Mouse (Mus musculus) WW6 (cell line): ENCODE measurements at regions not wholly inside any gene's neighbourhood (a gene's known extent, or its start where the extent isn't known, plus 50 kb on each side); places are given as distances from the start of the nearest gene placed in this dataset.

Experiments used
- DNase-seq: peaks from one replicate; pipeline ENCODE4 v3.0.0-alpha.2; 2013; ENCODE audit warnings: low read depth, low spot score

DNA sequence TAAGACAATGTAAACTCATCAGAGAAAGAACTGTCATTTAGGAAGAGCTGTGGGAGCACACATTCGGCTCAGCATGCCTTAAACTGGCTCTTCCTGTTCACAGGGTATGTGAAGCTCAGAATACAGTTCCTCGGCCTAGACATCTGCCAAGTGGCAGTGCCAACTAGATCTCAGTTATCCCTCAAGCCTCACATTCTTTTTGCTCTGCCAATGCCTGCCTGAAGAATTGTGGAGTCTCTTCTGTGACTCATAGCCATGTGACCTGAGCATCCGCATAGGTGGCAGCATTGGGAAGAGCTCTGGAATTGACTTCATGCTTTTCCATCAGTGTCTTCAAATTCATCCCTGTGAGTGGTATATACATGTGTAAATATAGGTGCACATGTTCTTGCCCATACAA is 59.7 kb downstream of the Prlhr start:
- no peak for DNase-seq

- DNase-seq: no peak
These were observed 68.7 kb downstream of the Prlhr start for GRCm38 (mm10) chr19:60399425-60399824.

DNA sequence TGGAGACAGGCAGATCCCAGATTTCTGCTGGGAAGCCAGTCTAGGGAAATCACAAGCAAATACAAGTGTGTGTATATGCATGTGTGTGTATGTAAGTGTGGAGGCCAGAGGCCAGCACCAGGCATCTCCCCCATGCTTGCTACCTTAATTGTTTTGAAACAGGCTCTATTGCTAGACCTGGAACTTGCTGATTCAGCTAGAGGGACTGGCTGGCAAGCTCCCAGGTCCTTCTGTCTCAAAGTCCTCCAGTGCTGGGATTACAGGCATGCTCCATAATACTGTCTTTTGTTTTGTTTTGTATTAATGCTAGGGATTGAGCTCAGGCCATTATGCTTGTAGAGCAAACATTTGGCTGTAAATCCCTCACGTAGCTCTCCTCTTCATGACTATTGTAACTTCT is 70.4 kb downstream of the Prlhr start:
- DNase-seq: no peak

- DNase-seq: no peak
These were observed 71.5 kb downstream of the Prlhr start for GRCm38 (mm10) chr19:60396604-60397003.

- DNase-seq: no peak
These were observed 81.4 kb downstream of the Prlhr start for GRCm38 (mm10) chr19:60386563-60387241.

- no peak for DNase-seq
These were observed 83.4 kb downstream of the Prlhr start for GRCm38 (mm10) chr19:60384721-60385120.

DNA sequence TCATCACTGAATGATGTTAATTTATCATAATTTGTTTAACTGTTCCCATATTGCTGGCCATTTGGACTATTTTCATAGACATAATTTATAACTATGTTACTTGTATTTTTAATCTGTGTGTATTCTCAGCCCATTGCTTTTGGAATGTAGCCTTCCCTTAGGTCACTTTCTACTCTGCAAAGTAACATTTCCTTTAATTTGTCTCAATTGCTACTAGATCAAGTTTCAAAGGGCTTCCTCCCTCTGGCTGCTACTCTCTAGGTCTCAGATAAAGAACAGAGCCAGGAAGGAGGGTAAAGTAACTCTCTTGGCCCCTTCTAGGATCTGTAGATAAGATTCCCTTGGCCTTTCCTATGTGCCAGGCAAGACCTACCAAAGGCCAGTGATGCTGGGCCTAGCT is 85.4 kb downstream of the Prlhr start:
- no peak for DNase-seq

- no peak for DNase-seq
These were observed 89.0 kb downstream of the Prlhr start for GRCm38 (mm10) chr19:60379030-60379605.

DNA sequence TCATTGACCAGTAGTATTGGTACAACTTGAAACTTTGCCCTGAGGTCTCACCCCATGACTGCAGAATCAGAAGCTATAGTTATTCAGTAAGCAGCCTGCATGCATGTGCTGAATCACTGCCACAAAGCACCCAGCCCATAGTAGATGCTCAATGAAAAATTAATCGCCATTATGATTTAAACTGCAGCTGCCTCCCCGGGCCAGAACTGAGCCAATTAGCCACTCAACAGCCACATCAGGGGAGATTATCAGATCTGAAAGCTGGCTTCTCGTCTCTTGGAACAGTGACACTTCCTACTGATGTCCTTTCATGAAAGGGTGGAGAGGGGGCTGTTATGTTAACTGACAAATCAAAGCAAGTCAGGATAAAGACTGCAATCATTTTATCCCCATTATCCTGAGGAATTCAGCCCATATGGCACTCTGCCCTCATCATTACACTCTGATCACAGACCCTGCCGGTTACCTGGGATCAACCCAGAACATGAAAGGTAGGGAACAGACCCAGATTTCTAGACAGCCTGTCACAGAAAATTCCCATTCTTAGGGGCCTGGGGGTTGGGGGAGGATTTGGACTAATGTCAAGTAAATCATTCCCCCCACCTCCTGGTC is 104.0 kb downstream of the Prlhr start:
- DNase-seq: no peak

DNA sequence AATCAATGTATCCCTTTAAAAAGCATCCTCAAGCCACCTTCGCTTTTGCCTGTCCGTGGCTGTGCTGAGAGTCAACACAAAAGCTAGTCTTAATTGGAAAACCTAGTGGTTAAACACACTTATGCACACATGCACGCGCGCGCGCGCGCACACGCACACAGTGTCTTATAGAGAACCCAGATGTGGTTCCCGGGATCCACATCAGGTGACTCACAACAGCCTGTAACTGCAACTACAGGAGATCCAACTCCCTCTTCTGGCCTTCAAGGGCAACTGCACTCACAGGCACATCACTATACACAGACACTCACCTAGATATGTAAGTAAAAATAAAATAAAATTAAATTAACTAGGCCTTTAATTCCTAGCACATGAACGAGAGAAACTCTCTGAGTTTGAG is 118.4 kb upstream of the Fam204a start:
- DNase-seq: no peak

DNA sequence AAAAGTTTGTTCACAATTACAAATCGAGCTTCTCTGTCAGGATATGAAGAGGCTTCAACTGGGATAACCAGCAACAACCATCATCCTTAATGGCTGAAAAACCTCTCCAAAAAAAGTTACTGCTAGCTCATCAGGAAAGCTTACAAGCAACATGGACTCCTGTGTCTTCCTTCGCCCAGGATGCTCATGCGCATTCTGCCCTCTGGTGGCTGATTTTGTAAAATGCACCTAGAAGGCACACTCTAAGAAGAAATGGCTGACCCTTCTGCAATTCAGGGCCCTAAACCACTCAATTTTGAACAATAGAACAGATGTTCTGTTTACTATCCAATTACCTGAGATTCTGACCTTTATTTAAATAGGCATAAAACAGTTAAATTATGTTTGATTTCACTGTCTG is 115.0 kb upstream of the Fam204a start:
- DNase-seq: peak; percentile 43

GRCm38 (mm10) chr19:60340234-60340633 is 113.7 kb upstream of the Fam204a start:
- peak; percentile 16 for DNase-seq

GRCm38 (mm10) chr19:60334521-60334920 is 108.0 kb upstream of the Fam204a start:
- DNase-seq: no peak

GRCm38 (mm10) chr19:60328295-60328694 is 101.8 kb upstream of the Fam204a start:
- no peak for DNase-seq

- DNase-seq: no peak
These were observed 99.1 kb upstream of the Fam204a start for GRCm38 (mm10) chr19:60325612-60326011.

- no peak for DNase-seq
These were observed 98.6 kb upstream of the Fam204a start for GRCm38 (mm10) chr19:60325112-60325511.

DNA sequence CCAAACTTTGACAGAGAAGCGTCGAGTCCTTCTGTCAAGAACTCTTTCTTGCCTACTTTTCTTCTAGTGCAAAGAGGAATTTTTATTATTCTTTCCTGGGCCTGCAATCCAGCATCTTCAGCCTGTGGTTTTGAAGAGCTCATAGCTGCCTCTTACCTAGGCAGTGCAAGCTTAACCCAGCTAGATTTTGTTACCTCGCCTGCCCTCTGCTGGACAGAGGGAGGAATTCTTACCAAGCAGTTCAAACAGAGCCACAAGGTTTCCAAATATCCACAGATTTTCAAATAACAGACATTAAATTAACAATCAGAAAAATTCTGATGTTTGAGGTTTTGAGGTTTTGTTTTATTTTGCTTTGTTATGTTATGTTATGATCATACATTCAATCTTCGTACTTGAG is 84.1 kb upstream of the Fam204a start:
- peak; percentile 13 for DNase-seq

- DNase-seq: no peak
These were observed 75.9 kb upstream of the Fam204a start for GRCm38 (mm10) chr19:60302371-60302770.

DNA sequence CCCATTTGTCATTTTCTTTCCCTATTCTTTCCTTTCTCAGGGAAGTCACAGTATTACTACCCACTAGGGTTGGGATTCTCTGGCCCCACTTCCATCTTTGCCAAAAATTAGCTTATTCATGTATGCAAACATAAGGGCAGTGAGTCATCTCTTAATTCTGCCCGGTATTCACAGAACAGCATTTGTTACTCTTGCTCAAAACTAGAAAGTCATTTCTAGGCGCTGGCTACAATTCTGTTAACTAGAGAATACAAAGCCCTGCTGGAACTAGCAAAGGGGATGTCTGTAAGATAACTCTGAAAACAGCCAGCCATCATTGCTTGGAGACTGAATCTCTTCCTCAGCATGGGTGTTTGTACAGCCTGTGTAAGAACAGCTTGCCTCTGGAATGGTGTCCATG is 74.4 kb upstream of the Fam204a start:
- no peak for DNase-seq

DNA sequence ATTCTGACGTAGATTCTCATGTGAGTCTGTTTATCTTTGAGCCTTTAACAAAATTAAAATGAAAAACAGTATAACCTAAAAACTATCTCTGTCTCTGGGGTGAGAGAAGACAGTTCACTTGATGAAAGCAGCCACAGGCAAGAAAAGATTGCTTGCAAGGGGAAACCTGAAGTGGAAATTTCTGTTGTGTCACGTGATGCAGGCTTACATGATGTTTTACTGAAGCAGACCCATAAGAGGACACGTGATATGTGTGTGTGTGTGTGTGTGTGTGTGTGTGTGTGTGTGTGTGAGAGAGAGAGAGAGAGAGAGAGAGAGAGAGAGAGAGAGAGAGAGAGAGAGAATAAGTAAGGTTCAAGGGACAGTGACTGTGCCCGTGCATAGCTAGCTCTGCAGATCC is 63.7 kb upstream of the Fam204a start:
- no peak for DNase-seq

DNA sequence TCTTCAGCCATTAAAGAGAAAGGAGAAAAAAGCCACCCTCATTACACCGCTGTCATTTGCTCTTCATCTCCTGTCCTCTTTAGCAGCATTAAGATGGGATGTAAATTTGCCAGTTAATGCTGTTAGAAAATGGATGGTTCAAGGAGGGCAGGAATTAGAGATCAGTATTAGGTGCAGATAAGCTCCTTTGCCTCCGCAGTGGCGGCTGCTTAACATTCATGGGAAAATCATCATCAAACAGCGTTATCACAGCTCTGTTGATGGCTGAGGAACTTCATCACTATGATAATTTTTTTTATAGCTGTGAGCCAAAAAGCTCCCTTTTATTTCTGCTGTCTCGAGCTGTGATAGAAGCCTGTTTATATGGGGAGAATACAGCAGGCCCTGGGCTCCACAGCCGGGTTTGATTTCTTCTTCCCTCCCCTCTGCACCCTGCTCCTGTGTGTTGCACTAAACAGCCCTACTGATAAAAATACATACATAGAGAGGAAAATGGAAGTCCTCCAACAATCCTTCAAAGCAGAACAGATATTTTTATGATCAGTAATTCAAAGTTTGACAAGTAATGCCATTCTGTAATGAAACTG is 60.4 kb upstream of the Fam204a start:
- no peak for DNase-seq

- no peak for DNase-seq
These were observed 58.4 kb upstream of the Fam204a start for GRCm38 (mm10) chr19:60284901-60285300.
